Mouse (Mus musculus) c-Kit-positive CD71-negative TER-119-negative erythroid progenitor cells, embryonic 14.5 days (primary cell): ENCODE measurements at regions not wholly inside any gene's neighbourhood (a gene's known extent, or its start where the extent isn't known, plus 50 kb on each side); places are given as distances from the start of the nearest gene placed in this dataset.

Experiments used
- DNase-seq: peaks from one replicate; pipeline ENCODE4 v3.0.0-alpha.2; 2013; ENCODE audit warnings: low read depth

- DNase-seq = no peak
These were observed 50.8 kb upstream of the Mboat1 start for GRCm38 (mm10) chr13:30085446-30085845.

- peak; percentile 93 for DNase-seq
These were observed 51.3 kb upstream of the Mboat1 start for GRCm38 (mm10) chr13:30085005-30085404.

DNA sequence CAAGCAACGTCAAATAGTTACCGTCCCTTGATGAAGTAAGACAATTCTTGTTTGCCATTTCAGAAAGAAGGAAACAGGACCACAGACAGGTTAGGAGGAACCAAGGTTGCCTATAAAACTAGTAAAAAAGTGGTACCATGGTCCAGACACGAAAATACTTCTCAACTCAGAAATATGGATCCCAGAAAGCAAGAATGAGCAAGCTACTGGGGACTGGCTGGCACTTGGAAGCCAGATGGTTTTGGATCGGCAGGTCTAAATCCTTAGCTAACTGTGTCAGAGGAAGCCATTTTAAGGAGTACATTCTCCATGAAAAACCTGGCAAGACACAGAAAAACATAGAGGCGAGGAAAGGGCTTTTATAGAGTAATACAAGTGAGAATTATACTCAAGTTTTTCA is 51.9 kb upstream of the Mboat1 start:
- DNase-seq = no peak

DNA sequence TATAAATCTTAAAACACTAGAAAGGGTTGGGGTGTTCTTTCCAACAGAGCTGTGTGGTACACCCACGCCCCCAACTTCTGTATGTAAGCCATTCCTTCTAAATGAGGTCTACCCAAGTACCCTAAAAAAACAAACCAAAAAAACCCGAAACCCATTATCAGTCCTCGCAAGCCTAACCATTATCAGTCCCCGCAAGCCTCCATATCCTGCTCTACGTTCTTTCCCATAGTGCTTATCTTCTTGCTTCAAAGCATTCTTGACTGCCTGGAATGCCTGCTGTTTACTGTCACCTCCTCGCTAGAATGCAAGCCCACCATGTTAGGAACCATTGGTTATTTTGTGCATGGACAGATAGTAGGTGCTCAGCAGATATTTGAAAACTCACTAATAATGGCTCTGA is 52.3 kb upstream of the Mboat1 start:
- DNase-seq = no peak

DNA sequence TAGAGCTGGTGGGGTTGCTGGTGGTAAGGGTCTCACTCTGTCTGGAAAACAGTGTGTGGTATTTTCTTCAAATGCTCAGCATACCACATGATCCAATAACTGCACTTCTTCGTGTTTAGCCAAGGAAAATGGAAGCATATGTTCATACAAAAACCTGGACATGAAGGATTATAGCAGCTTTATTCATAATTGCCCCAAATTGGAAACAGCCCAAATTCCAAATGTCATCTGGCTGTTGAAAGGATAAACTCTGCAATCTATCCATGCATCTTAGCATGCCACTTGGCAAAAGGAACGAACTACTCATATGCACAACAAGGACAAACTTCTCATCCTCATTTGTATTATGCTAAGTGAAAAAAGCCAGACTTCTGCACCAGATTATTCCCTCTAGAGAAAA is 53.5 kb upstream of the Mboat1 start:
- DNase-seq = no peak

DNA sequence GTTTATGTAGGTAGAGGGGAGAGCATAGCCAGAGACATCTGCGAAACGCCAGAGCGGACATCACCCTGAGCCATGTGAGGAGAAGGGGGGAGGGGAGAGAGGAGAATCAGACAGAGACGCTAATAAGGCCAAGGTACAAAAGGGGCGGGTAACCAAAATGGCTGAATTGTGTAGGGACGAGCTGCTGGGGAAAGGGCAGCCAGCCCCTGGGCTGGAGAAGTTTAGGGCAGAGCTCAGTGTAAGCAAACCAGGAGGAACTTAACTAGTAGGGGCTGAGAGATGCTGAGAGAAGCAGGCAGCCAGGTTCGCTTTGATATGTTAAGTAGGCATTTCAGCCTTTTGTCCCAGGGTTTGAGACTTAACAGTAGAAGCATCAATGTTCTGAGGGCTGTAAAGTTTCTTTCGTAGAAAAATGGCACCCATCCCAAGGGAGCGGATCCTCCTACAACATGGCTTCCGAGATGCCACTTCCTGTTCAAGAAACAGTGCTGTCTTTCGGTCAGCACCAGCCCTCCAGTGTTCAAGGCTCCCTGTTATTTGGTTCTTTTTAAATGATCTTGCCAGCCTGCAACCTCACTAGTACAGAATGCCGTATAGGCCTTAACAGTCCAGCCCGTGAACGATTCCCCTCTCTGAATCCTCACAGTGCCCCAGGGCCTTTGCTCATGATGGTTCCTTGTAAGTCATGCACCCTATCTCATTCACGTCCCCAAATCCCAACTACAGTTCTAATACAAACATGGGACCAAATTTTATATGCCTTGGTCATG is 55.4 kb upstream of the Mboat1 start:
- no peak for DNase-seq

DNA sequence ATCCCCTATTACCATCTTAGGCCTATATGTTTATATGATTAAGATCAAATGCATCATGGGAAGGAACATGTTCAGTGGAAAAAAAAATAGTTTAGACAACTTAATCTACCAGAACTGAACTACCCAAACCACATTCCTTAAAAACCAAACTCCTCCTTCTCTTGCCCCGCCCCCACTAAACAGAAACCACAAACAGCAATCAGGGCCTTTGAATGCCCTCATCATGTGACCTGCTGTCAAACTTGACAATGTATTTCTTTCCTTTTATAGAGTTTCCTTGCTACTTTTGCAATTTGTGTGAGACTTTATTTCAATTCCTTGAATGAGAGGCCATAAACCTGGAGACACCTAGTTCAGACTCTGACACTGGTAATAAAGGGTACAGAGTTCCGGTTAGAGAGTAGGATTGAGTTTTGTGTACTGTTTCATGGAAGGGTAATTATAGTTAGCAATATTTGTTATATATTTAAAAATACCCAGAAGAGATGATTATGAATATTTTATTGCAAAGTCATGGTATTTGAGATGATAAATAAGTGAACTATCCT is 61.7 kb upstream of the Mboat1 start:
- no peak for DNase-seq

GRCm38 (mm10) chr13:30074069-30074468 is 62.2 kb upstream of the Mboat1 start:
- no peak for DNase-seq

DNA sequence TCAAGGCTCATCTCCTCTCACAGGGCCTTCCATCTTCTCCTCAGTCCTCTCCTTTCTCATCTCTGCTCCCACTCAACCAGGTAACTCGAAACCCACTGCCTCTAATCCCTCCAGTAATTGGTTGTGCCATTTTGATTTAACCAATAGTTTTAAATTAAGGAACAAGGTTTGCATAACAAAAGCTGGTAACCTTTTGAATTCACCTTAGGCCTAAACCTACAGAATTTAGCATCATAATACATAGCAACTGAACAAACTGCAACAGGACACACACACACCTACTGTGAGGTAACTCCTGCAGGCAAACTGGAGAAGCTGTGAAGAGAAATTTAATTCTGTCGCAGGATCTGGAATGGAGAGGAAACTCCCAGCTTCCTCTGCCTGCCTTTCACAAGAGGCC is 66.9 kb upstream of the Mboat1 start:
- DNase-seq = no peak

DNA sequence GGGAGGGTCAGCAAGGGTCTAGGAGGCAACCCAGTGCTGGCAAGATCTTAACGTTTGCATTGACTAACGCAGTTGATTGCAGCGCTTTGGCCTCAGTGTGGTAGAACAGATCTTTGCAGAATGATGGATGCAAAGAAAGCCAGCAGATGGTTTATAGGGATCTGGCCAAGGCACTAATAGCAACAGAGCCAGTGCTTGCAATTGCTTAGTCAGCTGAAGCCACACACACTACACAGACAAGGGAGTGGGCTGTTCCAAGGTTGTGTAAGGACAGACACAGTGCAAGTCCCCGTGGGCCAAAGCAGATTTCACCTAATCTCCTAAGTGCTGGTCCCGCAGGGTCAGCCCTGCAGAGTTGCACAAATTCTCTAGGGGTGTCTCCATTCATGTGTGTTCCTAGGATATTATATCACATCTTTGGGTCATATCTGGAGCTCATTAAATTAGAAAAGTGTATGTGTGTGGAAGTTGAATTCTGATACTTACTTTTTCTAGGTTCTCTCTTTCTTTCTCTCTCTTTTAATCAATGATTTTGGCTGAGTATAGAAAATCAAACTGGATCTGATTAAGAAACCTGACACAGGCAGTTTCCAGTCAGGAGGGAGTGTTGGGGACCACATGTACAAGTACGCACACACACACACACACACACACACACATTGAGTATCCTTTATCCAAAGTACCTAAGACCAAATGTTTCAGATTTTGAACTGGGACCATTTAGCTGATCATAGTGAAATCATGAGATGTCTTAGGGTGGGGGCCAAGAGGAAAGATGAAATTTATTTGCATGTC is 68.5 kb upstream of the Mboat1 start:
- DNase-seq = no peak

DNA sequence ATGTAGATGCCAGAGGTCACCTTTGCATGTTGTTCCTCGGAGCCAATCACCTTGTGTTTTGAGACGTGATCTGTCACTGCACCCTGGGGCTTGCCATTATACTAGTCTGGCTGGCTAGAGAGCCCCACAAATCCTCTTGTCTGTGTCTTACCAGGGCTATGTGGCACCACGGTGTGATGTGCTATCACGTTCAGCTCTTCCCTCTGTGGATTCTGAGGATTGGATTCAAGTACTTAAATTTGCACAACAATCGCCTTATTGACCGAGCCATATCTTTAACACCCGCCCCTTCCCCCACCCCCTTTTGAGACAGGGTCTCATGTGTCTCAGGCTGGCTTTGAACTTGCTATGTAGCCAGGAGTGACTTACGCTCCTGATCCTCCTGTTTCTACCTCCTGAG is 70.8 kb upstream of the Mboat1 start:
- no peak for DNase-seq

- no peak for DNase-seq
These were observed 72.5 kb upstream of the Mboat1 start for GRCm38 (mm10) chr13:30063741-30064140.

DNA sequence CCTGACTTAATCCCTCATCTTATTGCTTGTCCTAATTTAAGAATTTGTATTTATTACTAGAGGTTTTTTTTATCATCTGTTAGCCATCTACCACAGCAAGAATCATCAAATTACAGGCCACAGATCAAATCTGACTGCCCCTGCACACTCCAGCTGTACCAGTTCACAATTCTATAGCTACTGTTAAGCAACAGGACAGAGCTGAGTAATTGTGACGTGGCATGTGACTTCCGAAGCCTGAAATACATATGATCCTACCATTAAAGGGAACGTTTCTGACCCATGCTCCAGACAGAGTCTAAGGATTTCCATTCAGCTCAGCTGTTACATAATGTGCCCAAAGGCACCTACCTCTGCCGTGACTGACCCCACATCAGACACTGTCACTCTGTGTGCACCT is 74.0 kb upstream of the Mboat1 start:
- no peak for DNase-seq

- no peak for DNase-seq
These were observed 69.3 kb upstream of the E2f3 start for GRCm38 (mm10) chr13:30055141-30055645.

DNA sequence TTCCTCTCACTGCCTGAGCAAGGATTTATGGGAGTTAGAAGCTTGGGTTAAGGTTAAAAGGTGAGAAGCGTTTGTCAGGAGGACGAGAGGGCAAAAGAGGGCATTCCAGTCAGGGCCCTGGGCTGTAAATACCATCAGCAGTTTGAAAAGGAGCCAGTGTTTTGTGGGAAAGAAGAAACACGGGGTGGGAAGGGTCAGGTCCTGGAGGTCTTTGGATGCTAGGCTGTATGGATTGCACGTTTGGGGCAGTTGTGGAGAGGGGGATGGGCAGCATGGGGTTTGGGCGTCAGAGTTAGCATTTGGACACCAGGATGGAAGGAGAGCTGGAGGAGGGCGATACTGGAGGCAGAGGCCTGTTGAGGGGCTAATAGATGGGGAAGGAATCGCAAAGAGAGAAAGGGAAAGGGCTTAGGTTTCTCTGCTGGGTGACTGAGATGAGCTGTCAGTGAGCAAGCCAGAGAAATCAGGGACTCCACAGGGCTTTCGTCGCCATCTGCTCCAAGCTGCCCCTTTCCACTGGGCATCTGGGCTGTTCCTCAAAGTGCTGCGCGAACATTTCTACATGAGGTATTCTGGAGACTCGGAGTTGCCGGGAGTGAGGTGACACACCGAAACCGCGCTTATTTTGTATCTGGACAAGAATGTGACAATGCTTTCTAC is 66.2 kb upstream of the E2f3 start:
- no peak for DNase-seq

DNA sequence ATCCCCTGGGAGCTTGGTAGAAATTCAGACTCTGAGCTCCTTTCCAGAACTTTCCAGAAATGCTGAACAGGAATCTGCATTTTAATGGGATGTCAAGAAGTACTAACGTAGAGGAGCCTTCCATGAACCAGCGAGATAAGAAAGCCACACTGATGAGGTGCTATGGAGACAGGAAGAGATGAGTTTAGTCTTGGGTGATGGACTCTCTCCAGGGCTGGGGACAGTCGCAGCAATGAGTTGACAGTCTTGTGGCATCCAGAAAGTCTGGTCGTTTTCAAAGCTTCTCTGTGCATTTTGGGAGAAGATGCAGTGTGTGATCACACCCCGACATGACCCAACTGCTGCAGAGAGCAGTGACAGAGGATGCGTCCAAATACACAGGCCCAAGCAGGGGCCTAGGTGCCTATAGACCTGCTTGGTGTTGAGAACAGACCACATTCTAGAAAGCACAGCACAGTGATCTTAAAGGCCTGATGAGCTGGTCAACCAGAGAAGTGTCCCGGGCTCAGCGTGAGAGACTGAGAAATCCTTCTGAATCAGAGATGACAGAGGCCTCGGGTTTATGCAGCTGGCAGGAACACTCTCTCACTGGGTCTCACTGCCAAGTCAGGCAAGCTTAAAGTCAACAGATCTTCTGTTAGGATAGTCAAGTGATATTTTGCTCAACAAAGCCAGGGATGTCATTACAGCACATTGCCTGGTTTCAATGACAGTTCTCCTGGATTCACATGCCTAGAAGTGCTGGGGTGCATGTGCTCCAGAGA is 65.1 kb upstream of the E2f3 start:
- no peak for DNase-seq

- DNase-seq = no peak
These were observed 62.5 kb upstream of the E2f3 start for GRCm38 (mm10) chr13:30048260-30048859.

DNA sequence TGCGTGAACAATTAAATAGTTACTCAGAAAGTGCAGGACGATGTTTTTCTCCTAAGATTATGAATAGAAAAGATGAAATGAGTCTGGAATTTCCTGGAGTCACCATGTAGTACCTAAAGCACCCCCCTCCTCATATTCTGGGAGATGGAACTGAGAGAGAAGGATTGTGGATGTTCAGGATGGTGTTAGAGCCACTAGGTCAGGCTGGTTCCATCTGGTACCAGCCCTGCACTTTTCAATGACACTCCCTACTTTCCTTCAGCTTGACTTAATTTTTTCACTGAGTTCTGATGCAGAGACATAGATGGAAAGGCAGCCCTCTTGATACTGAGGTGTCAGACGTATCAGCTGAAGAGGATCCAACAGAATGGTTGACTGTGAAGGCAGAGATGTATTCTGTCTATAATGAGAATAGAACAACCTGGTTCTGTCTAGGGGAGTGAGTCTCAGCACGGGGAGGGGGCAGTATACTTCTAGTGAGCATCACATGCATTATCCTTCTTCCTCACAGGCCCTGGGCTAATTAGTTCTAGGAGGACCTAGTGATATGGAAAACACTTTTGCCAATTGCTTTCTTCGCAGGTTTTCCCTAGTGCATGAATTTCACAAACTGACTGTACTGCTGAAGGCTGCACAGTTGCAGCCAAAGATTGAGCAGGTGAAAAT is 60.8 kb upstream of the E2f3 start:
- no peak for DNase-seq

DNA sequence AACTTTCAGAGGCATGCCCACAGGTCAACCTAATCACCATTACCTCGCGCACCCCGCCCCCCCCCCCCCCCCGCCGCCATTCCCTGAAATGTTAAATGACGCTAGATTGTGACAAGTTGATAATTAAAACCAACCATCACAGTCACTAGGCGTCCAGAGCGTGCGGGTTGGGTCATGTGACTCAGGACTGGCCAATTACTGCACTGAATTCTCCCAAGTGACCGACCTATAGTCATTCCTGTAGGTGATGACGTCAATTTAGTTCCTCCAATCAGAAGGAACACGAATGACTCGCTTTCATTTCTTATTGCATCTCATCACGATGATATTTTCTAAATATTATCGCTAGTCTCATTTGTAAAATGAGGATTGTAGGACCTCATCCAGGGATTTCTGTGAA is 60.2 kb upstream of the E2f3 start:
- no peak for DNase-seq

DNA sequence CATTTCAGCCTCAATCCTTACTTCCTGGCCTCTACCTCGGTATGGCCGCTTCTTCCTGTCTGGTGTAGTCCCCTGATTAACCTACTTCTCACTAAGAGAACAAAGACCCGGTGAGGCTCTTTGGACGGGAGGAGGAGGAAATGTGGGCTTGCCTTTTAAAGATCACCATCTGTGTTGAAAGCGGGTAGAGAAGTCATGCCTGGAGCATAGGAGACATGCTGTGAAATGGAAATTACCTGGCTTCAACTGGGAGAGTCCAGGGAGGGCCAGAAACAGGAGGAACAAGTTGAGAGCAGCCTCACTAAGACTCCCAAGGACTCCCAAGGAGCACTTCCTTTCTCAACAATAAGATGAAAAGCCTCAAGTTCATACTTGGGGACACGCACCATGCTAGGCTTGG is 59.4 kb upstream of the E2f3 start:
- DNase-seq = no peak

- no peak for DNase-seq
These were observed 58.9 kb upstream of the E2f3 start for GRCm38 (mm10) chr13:30044790-30045189.
